13 mouse cellular contexts compared by ENCODE assay signal in the genomic region with DNA sequence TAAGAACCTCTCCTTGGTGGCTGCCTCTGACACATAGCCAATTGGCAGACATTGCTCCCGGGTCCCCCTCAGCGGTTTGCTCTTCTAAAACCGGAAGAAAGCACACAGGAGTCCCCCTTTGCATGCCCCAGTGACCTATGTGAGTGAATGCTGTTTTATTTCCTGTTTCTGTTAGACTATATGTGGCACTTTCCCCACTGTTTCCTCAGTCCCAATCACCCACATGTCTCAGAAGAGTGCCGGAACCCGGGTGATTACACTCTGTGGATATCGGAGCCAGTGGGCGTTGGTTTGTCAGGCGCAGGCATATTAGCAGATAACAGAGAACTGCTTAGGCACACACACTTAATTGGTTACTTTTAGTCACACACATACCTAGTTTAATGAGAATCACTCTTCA.
A peak's percentile ranks its signal among the peaks of the same experiment; 100 is the strongest.
DNase-seq lines count a peak whose midpoint lies in the region; ATAC-seq lines count a peak whose summit lies in the region.
"Had no signal": no experiment of that assay in that cellular context is flagged by ENCODE, and none has a peak within 500 bp of the region (broad histone marks: within the 10 kb centered on the region; RNA-seq: fewer than 3 reads in every experiment).

No protein-coding gene starts in this region.

- no peaks in the 10 kb centered on the region for H3K27me3 ChIP-seq in intestine, embryonic 15.5 days (replicated peaks)

- H3K9me3 ChIP-seq in intestine, embryonic 15.5 days, result no peaks in the 10 kb centered on the region
- H3K9me3 ChIP-seq: hindbrain, embryonic 10.5 days had no signal

- H3K4me3 ChIP-seq in intestine, embryonic 15.5 days (replicated peaks), result no peak overlapping the region
- H3K4me3 ChIP-seq: hindbrain, embryonic 10.5 days had no signal

- WGBS in intestine, embryonic 15.5 days, result 58% methylated on average over 8 of the region's 8 CpGs

- no peaks in the 10 kb centered on the region for H3K36me3 ChIP-seq in intestine, embryonic 15.5 days
- H3K36me3 ChIP-seq: hindbrain, embryonic 10.5 days had no signal

- peak; percentile 21 to 38 for DNase-seq in spleen, adult 18-20 months
- DNase-seq in spleen, postnatal 14 days (ENCODE audit: low spot score in 2 of 2), result no peak
- DNase-seq in naive thymus-derived CD4-positive, alpha-beta T cell, adult 2 months (ENCODE audit: low read depth), result peak; percentile 55
- no peak for DNase-seq in left cerebral cortex, adult 18-20 months (ENCODE audit: low spot score in 2 of 2)
- DNase-seq in lung, postnatal 14 days, result no peak
- no peak for DNase-seq in lung, postnatal 10 days
- no peak for DNase-seq in kidney, postnatal 4 days
- DNase-seq: gastrocnemius, postnatal 25 days; kidney, postnatal 36 days; retina, postnatal 1 day had no signal

- H3K27ac ChIP-seq in intestine, embryonic 15.5 days, result no peak overlapping the region
- H3K27ac ChIP-seq: hindbrain, embryonic 10.5 days had no signal

- ATAC-seq in intestine, embryonic 15.5 days, result peak; percentile 71
- ATAC-seq: forebrain, embryonic 14.5 days had no signal

- no peak overlapping the region for H3K9ac ChIP-seq in intestine, embryonic 15.5 days

- H3K4me2 ChIP-seq in intestine, embryonic 15.5 days (replicated peaks), result no peak overlapping the region

- H3K4me1 ChIP-seq in intestine, embryonic 15.5 days (replicated peaks), result no peaks in the 10 kb centered on the region
- H3K4me1 ChIP-seq: hindbrain, embryonic 10.5 days had no signal

Comparison
In these comparisons a context has a peak if more than half of its experiments do, and no peak if none do; other contexts are left out.
1. DNase-seq: peak in spleen, adult 18-20 months (2 of 2) and naive thymus-derived CD4-positive, alpha-beta T cell, adult 2 months (single experiment); none in spleen, postnatal 14 days (0 of 2), left cerebral cortex, adult 18-20 months (0 of 2), lung, postnatal 14 days (single experiment), lung, postnatal 10 days (single experiment) and kidney, postnatal 4 days (0 of 2).